Mouse (Mus musculus) ovary, postnatal 14 days (tissue): ENCODE data around the gene Ptprs.

Experiments
- DNase-seq: peaks from one replicate; pipeline ENCODE4 v3.0.0; 2022; ENCODE audit warnings: low spot score

Ptprs gene

GRCm38 (mm10) chr17:56424726-56425583 lies 51.3 kb downstream of the Ptprs start:
- DNase-seq: peak; percentile 49

GRCm38 (mm10) chr17:56420022-56420421 lies 56.3 kb downstream of the Ptprs start:
- no peak for DNase-seq

- peak; percentile 31 for DNase-seq
Observed at GRCm38 (mm10) chr17:56418304-56418703, 58.0 kb downstream of the Ptprs start.

- no peak for DNase-seq
Observed at GRCm38 (mm10) chr17:56414785-56415184, 61.5 kb downstream of the Ptprs start.

GRCm38 (mm10) chr17:56413113-56413512 lies 63.2 kb downstream of the Ptprs start:
- no peak for DNase-seq

GRCm38 (mm10) chr17:56411437-56411836 lies 64.8 kb downstream of the Ptprs start:
- DNase-seq: no peak

GRCm38 (mm10) chr17:56409759-56410158 lies 66.5 kb downstream of the Ptprs start:
- DNase-seq: no peak

GRCm38 (mm10) chr17:56408965-56409625 lies 67.2 kb downstream of the Ptprs start:
- DNase-seq: no peak

- DNase-seq: no peak
Observed at GRCm38 (mm10) chr17:56407379-56407778, 68.9 kb downstream of the Ptprs start.

- no peak for DNase-seq
Observed at GRCm38 (mm10) chr17:56406878-56407277, 69.4 kb downstream of the Ptprs start.

- no peak for DNase-seq
Observed at GRCm38 (mm10) chr17:56405856-56406840, 70.1 kb downstream of the Ptprs start.

- no peak for DNase-seq
Observed at GRCm38 (mm10) chr17:56405341-56405740, 70.9 kb downstream of the Ptprs start.

GRCm38 (mm10) chr17:56401051-56401521 lies 75.2 kb downstream of the Ptprs start:
- no peak for DNase-seq

- no peak for DNase-seq
Observed at GRCm38 (mm10) chr17:56400221-56400620, 76.1 kb downstream of the Ptprs start.

- no peak for DNase-seq
Observed at GRCm38 (mm10) chr17:56396051-56396450, 80.2 kb downstream of the Ptprs start.

- DNase-seq: no peak
Observed at GRCm38 (mm10) chr17:56393889-56394288, 82.4 kb downstream of the Ptprs start.

GRCm38 (mm10) chr17:56393238-56393637 lies 83.0 kb downstream of the Ptprs start:
- DNase-seq: no peak

- no peak for DNase-seq
Observed at GRCm38 (mm10) chr17:56387612-56388011, 88.7 kb downstream of the Ptprs start.

- DNase-seq: no peak
Observed at GRCm38 (mm10) chr17:56384903-56385302, 91.4 kb downstream of the Ptprs start.

GRCm38 (mm10) chr17:56382997-56383396 lies 93.3 kb downstream of the Ptprs start:
- no peak for DNase-seq

GRCm38 (mm10) chr17:56381183-56381582 lies 95.1 kb downstream of the Ptprs start:
- DNase-seq: no peak

- DNase-seq: no peak
Observed at GRCm38 (mm10) chr17:56380286-56380685, 96.0 kb downstream of the Ptprs start.
